Mouse (Mus musculus) midbrain, embryonic 16.5 days (tissue): Measurements from ENCODE around the gene 4930467E23Rik. TPM values are rescaled to one million over a fixed set of nuclear protein-coding genes. Genes with fewer than 3 reads are reported as not detected.
"Not testable (repeated sequence)": the region's sequence is repeated elsewhere in the genome, so short reads cannot be mapped to it uniquely, and the experiment has no call there.

Experiments used
- ATAC-seq: fragments of 200-750 bp; cut with Nextera tagmentation; 2 replicates; pipeline ENCODE4 v1.8.0; 2017; ENCODE audit warnings: moderate TSS enrichment
- H3K27ac ChIP-seq: fragments of 300-500 bp; sonication (generic); 2 replicates; pipeline ENCODE4 v1.5.1; 2014; ENCODE audit warnings: mild to moderate bottlenecking, low read length, mixed read lengths
- H3K27me3 ChIP-seq: fragments of 300-500 bp; sonication (generic); 2 replicates; pipeline ENCODE4 v1.6.1; 2014; ENCODE audit warnings: low read depth, low read length, mixed read lengths; ENCODE audit not compliant: control insufficient read depth, insufficient read depth
- H3K36me3 ChIP-seq: fragments of 300-500 bp; sonication (generic); 2 replicates; pipeline ENCODE4 v1.6.1; 2014; ENCODE audit warnings: mild to moderate bottlenecking, low read length, moderate library complexity, mixed read lengths; ENCODE audit not compliant: control insufficient read depth, insufficient read depth
- H3K4me1 ChIP-seq: fragments of 300-500 bp; sonication (generic); 2 replicates; pipeline ENCODE4 v1.6.1; 2014; ENCODE audit warnings: mild to moderate bottlenecking, low read length, mixed read lengths; ENCODE audit not compliant: control insufficient read depth, insufficient read depth
- H3K4me2 ChIP-seq: fragments of 300-500 bp; sonication (generic); 2 replicates; pipeline ENCODE4 v1.6.1; 2014; ENCODE audit warnings: mild to moderate bottlenecking, low read length, mixed read lengths
- H3K4me3 ChIP-seq: fragments of 300-500 bp; sonication (generic); 2 replicates; pipeline ENCODE4 v1.5.1; 2014; ENCODE audit warnings: low read depth, mild to moderate bottlenecking, low read length, moderate library complexity, mixed read lengths
- H3K9ac ChIP-seq: fragments of 300-500 bp; sonication (generic); 2 replicates; pipeline ENCODE4 v1.6.1; 2014; ENCODE audit warnings: low read depth, low read length, mixed read lengths
- H3K9me3 ChIP-seq: fragments of 300-500 bp; sonication (generic); replicated peaks from 2 replicates; pipeline ENCODE4 v1.6.1; 2014; ENCODE audit warnings: mild to moderate bottlenecking, low read length, mixed read lengths; ENCODE audit not compliant: control insufficient read depth, poor library complexity, severe bottlenecking
- WGBS: fragments of 180-500 bp; shearing (Covaris S2); extraction: QIAGEN DNeasy Blood & Tissue Kit; methylation state at CpG from one replicate; pipeline ENCODE4 v1.1.7; 2014; 5-methylcytosine and 5-hydroxymethylcytosine counted together
- polyA plus RNA-seq: library from polyadenylated mRNA; unstranded; fragments of >200 nt; fragmentation: Nextera tagmentation; extraction: Ambion mirVana; gene quantifications from 2 replicates; pipeline ENCODE4 v1.2.1, GENCODE M21; 2015

Gene 4930467E23Rik
- polyA plus RNA-seq, 1 experiment from 2014 or later: not detected

DNA sequence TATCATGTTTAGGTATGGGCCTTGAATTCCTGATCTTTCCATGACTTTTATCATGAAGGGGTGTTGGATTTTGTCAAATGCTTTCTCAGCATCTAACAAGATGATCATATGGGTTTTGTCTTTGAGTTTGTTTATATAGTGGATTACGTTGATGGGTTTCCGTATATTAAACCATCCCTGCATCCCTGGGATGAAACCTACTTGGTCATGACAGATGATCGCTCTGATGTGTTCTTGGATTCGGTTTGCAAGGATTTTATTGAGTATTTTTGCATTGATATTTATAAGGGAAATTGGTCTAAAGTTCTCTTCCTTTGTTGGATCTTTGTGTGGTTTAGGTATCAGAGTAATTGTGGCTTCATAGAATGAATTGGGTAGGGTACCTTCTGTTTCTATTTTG, 44.1 kb downstream of the 4930467E23Rik start:
- WGBS: 83% methylated on average over 4 of the region's 4 CpGs
- H3K9me3 ChIP-seq, H3K4me2 ChIP-seq, H3K9ac ChIP-seq, H3K27me3 ChIP-seq, H3K4me3 ChIP-seq, H3K27ac ChIP-seq, ATAC-seq, H3K36me3 ChIP-seq, H3K4me1 ChIP-seq: not testable (repeated sequence)

DNA sequence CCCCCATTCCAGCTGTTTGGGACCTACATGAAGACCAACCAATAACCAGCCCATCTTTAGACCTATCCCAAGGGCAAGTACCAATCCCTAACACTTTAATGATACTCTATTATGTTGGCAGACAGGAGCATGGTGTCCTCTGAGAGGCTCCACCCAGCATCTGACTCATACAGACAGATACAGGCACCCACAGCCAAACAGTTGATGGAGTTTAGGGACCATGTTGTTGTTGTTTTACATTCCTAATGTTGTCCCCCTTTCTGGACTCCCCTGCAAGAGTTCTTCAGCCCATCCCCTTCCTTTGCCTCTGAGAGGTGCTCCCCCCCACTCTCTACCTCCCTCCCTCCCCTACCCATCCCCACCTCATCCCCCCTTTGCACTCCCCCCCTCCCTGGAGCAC, 46.9 kb downstream of the 4930467E23Rik start:
- not testable (repeated sequence) for H3K4me3 ChIP-seq, H3K27ac ChIP-seq, H3K36me3 ChIP-seq, H3K27me3 ChIP-seq, H3K9me3 ChIP-seq, ATAC-seq, H3K4me1 ChIP-seq, H3K9ac ChIP-seq, H3K4me2 ChIP-seq

DNA sequence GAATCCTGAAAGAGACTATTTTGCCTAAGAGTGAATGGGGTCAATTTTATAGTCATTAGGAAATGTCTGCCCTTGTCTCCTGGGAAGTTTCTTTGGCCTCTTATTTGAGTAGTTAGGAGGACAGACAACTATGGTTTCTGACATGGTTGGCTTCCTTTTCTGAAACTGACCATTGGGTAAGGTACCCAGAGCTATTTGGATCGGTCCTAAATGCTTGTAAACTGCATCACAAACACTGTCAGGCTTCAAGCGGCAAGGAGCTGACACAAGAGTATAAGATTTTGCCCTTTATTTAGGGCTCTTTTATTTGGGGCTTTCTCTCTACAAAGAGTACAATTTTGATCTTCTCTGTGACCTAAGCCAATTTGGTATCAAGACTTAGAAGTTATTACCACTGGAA, 48.1 kb downstream of the 4930467E23Rik start:
- WGBS: 37% methylated on average over 2 of the region's 2 CpGs

DNA sequence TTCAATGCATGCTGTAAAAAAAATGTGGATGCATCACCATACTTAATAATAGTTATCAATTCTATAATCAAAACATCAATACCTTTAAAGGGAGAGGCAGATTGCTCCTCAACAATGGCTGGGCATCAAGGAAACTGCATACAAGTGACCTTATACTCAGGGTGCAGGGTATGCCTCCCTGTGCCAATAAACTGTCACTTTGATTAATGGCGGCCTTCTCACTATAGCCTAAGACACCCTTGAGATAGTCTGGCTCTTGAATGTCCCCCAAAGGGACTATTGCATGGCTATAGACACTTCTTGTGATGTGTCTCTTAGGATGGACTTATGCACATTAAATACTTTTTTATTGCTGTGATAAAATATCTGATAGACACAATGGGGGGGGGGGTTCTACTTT, 48.8 kb downstream of the 4930467E23Rik start:
- ATAC-seq, H3K27ac ChIP-seq: not testable (repeated sequence)
- WGBS: 54% methylated on average over 1 of the region's 1 CpGs

More for the DNA sequence above, 48.1 kb downstream of the 4930467E23Rik start:
- H3K27me3 ChIP-seq, H3K4me3 ChIP-seq, ATAC-seq, H3K36me3 ChIP-seq, H3K9me3 ChIP-seq, H3K27ac ChIP-seq, H3K9ac ChIP-seq, H3K4me1 ChIP-seq, H3K4me2 ChIP-seq: not testable (repeated sequence)

DNA sequence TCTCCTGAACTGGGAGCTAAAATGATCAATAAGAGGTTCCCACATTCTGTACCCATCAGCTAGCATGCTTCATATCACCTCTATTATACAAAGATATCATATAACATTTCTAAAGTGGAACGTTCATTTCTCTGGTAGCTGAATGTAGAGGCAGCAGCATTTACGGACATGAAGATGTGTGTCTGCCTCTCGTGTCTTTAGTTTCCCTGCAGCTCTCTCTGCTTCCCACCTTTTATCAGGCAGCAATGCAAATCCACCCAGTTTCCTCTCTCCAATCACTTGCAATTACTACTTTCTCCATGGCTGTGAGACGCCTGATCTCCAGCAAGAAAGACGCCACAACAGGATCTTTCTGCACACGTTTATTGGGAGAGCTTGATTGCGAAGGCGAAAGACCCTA, 49.5 kb downstream of the 4930467E23Rik start:
- H3K9ac ChIP-seq, H3K4me3 ChIP-seq, H3K27ac ChIP-seq, H3K4me2 ChIP-seq, H3K36me3 ChIP-seq, H3K27me3 ChIP-seq, H3K4me1 ChIP-seq, ATAC-seq, H3K9me3 ChIP-seq: not testable (repeated sequence)
- 92% methylated on average over 8 of the region's 8 CpGs for WGBS

More for the DNA sequence above, 48.8 kb downstream of the 4930467E23Rik start:
- H3K9me3 ChIP-seq, H3K4me2 ChIP-seq, H3K4me3 ChIP-seq, H3K9ac ChIP-seq, H3K36me3 ChIP-seq, H3K4me1 ChIP-seq, H3K27me3 ChIP-seq: not testable (repeated sequence)

DNA sequence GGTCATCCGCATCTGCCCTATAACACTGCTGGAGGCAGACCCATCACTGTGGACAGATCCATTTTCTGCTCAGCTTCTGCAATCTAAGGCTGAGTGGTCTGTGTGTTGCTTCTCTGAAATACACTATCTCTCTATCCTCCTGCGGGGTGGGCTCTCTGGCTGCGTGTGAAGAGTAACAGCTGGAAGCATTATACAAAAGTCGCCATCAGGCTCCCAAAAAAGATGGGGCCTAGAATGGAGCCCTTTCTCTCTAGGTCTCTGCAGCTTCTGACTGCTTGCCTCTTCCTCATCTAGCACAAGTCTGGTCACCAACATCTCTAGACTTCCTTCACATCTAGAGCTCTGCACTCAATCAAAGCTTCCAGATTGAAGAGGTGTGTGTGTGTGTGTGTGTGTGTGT, 50.8 kb downstream of the 4930467E23Rik start:
- H3K9ac ChIP-seq, H3K36me3 ChIP-seq, H3K27me3 ChIP-seq, H3K4me1 ChIP-seq, ATAC-seq, H3K9me3 ChIP-seq, H3K4me2 ChIP-seq, H3K4me3 ChIP-seq, H3K27ac ChIP-seq: not testable (repeated sequence)
- WGBS: 92% methylated on average over 4 of the region's 4 CpGs

DNA sequence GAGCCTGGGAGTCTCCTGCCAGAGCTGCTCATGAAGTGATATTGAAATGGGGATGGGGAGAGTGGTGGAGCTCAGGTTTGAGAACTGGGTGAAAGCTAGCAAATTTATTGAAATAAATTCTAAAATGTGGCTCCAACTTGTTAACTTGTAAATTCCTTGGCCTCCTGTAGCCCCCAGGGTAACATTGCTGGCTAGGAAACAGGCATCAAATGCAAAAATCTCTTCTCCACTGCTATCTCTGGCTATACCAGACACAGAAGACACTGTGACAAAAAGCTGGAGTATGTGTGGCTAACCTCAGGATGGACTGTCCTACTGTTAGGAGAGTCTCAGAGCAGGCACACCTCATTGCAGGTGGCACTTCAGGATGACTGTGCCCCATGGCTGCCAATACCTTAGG, 51.3 kb downstream of the 4930467E23Rik start:
- ATAC-seq, H3K4me2 ChIP-seq, H3K27ac ChIP-seq, H3K27me3 ChIP-seq, H3K9ac ChIP-seq, H3K36me3 ChIP-seq, H3K4me3 ChIP-seq, H3K4me1 ChIP-seq, H3K9me3 ChIP-seq: not testable (repeated sequence)

DNA sequence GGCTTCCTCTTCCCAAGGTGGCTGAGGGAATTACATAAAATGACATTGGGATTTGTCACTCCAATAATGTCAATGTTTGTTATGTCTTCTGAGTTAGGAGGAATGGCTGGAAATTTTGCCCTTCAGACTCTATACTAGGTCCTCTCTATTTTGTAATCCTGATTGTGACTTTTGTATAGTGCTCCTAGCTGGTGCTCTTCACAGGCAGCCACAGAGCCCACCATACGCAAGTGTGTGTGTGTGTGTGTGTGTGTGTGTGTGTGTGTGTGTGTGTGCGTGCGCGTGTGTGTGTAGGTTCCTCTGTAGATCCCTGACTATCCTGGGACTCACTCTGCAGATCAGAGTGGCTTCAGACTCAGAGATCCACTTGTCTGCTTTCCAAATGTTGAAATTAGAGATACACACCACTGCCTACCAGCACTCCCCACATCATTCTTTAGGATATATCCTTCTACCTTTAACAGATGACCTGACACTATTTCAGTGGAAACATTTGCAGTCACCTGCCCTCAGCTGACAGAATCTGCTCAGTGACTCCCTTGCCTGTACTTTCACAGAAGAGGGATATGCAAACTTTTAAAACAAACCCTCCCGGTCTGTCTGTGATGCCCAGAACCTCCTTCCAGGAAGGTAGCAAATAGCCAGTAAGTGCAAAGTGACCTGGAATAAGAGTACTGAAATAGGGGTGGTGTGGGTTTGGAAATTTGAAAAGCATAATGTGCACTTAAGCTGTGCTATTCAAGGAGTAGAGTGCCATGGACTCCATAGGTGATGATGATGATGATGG, 52.1 kb downstream of the 4930467E23Rik start:
- WGBS: 87% methylated on average over 5 of the region's 5 CpGs
- H3K27me3 ChIP-seq, H3K4me1 ChIP-seq, H3K27ac ChIP-seq, H3K9ac ChIP-seq, H3K36me3 ChIP-seq, ATAC-seq, H3K9me3 ChIP-seq, H3K4me2 ChIP-seq, H3K4me3 ChIP-seq: not testable (repeated sequence)

DNA sequence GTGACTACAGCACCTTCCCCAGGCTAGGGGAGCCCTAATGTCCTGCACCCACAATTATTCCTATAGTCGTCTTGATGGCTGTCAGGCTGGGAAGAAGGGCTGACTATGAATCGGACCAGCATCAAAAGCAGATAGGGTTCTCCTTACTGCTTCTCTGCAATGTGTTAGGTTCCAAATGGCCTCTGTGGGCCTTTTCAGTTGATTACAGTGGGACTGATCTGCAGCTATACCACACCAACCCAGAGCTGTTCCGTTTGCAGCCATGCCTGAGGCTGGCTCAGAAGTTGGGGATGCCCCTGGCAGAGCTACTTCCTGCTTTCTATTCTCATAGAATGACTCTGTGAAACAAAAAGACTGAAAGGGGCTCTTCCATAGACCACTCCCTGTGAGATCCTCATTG, 53.4 kb downstream of the 4930467E23Rik start:
- not testable (repeated sequence) for H3K36me3 ChIP-seq, H3K4me3 ChIP-seq, H3K27me3 ChIP-seq, H3K4me2 ChIP-seq, H3K9me3 ChIP-seq, H3K9ac ChIP-seq, ATAC-seq, H3K27ac ChIP-seq, H3K4me1 ChIP-seq
- WGBS: 86% methylated on average over 3 of the region's 3 CpGs
